Mouse (Mus musculus) hindbrain, embryonic 16.5 days (tissue): ENCODE data around the gene Pigk. TPM values are rescaled to one million over a fixed set of nuclear protein-coding genes. Genes with fewer than 3 reads are reported as not detected.

ENCODE experiments used
- ATAC-seq: fragments of 200-750 bp; cut with Nextera tagmentation; 2 replicates; pipeline ENCODE4 v1.8.0; 2017; ENCODE audit warnings: moderate TSS enrichment, moderate library complexity
- H3K27ac ChIP-seq: fragments of 300-500 bp; sonication (generic); 2 replicates; pipeline ENCODE4 v1.5.1; 2014; ENCODE audit warnings: low read depth, mild to moderate bottlenecking, control low read depth, low read length, moderate library complexity
- H3K27me3 ChIP-seq: fragments of 300-500 bp; sonication (generic); replicated peaks from 2 replicates; pipeline ENCODE4 v1.6.1; 2014; ENCODE audit warnings: low read length; ENCODE audit not compliant: control insufficient read depth, insufficient read depth
- H3K36me3 ChIP-seq: fragments of 300-500 bp; sonication (generic); 2 replicates; pipeline ENCODE4 v1.6.1; 2014; ENCODE audit warnings: mild to moderate bottlenecking, low read length, moderate library complexity, mixed read lengths; ENCODE audit not compliant: control insufficient read depth, insufficient read depth
- H3K4me1 ChIP-seq: fragments of 300-500 bp; sonication (generic); 2 replicates; pipeline ENCODE4 v1.6.1; 2014; ENCODE audit warnings: low read depth, low read length; ENCODE audit not compliant: control insufficient read depth, insufficient read depth
- H3K4me2 ChIP-seq: fragments of 300-500 bp; sonication (generic); 2 replicates; pipeline ENCODE4 v1.6.1; 2014; ENCODE audit warnings: mild to moderate bottlenecking, low read length, control low read depth, moderate library complexity
- H3K4me3 ChIP-seq: fragments of 300-500 bp; sonication (generic); 2 replicates; pipeline ENCODE4 v1.5.1; 2014; ENCODE audit warnings: mild to moderate bottlenecking, low read length, control low read depth, moderate library complexity
- H3K9ac ChIP-seq: fragments of 300-500 bp; sonication (generic); 2 replicates; pipeline ENCODE4 v1.6.1; 2014; ENCODE audit warnings: low read depth, mild to moderate bottlenecking, control low read depth, low read length, moderate library complexity
- H3K9me3 ChIP-seq: fragments of 300-500 bp; sonication (generic); 2 replicates; pipeline ENCODE4 v1.6.1; 2014; ENCODE audit warnings: mild to moderate bottlenecking, low read length, moderate library complexity; ENCODE audit not compliant: control insufficient read depth
- WGBS: fragments of 180-500 bp; shearing (Covaris S2); extraction: QIAGEN DNeasy Blood & Tissue Kit; methylation state at CpG from one replicate; pipeline ENCODE4 v1.1.7; 2014; 5-methylcytosine and 5-hydroxymethylcytosine counted together
- polyA plus RNA-seq: library from polyadenylated mRNA; unstranded; fragments of >200 nt; fragmentation: Nextera tagmentation; extraction: Ambion mirVana; gene quantifications from 2 replicates; pipeline ENCODE4 v1.2.1, GENCODE M21; 2015

The Pigk gene
- polyA plus RNA-seq, 1 experiment from 2014 or later = 58.1 TPM

GRCm38 (mm10) chr3:152799738-152800431 lies 86.0 kb downstream of the Pigk start:
- WGBS = 88% methylated on average over 9 of the region's 9 CpGs
- H3K9me3 ChIP-seq = no peaks in the 10 kb centered on the region
- ATAC-seq = no peak; the same call in 1 of the 2 replicates

GRCm38 (mm10) chr3:152813905-152814304 lies 100.0 kb downstream of the Pigk start:
- Histone ChIP-seq H3K27me3 (no peaks in the 10 kb centered on the region), H3K4me2 (no peak overlapping the region), H3K4me1 (no peaks in the 10 kb centered on the region; the same call in 1 of the 2 replicates), H3K4me3 (no peak overlapping the region), H3K27ac (no peak overlapping the region), H3K36me3 (no peaks in the 10 kb centered on the region), H3K9me3 (no peaks in the 10 kb centered on the region), H3K9ac (no peak overlapping the region)
- WGBS = 74% methylated on average over 4 of the region's 4 CpGs
- ATAC-seq = no peak

More at GRCm38 (mm10) chr3:152799738-152800431, 86.0 kb downstream of the Pigk start:
- no peak overlapping the region for H3K9ac ChIP-seq
- no peak overlapping the region for H3K4me3 ChIP-seq
- no peak overlapping the region for H3K27ac ChIP-seq
- H3K4me1 ChIP-seq = no peaks in the 10 kb centered on the region
- H3K4me2 ChIP-seq = no peak overlapping the region
- no peaks in the 10 kb centered on the region for H3K36me3 ChIP-seq
- H3K27me3 ChIP-seq = no peaks in the 10 kb centered on the region

- Histone ChIP-seq H3K4me2 (no peak overlapping the region), H3K4me3 (no peak overlapping the region), H3K27me3 (no peaks in the 10 kb centered on the region), H3K9me3 (no peaks in the 10 kb centered on the region), H3K9ac (no peak overlapping the region), H3K27ac (no peak overlapping the region), H3K4me1 (no peaks in the 10 kb centered on the region; the same call in 1 of the 2 replicates), H3K36me3 (no peaks in the 10 kb centered on the region)
- WGBS = 91% methylated on average over 5 of the region's 5 CpGs
- ATAC-seq = no peak
These were observed 101.2 kb downstream of the Pigk start for GRCm38 (mm10) chr3:152815110-152815509.

GRCm38 (mm10) chr3:152820406-152820805 lies 106.5 kb downstream of the Pigk start:
- Histone ChIP-seq H3K36me3 (no peaks in the 10 kb centered on the region), H3K4me3 (no peak overlapping the region), H3K27ac (no peak overlapping the region), H3K27me3 (no peaks in the 10 kb centered on the region), H3K9ac (no peak overlapping the region), H3K9me3 (no peaks in the 10 kb centered on the region), H3K4me1 (no peaks in the 10 kb centered on the region; the same call in 1 of the 2 replicates), H3K4me2 (no peak overlapping the region)
- ATAC-seq = no peak
- WGBS = 79% methylated on average over 3 of the region's 3 CpGs

GRCm38 (mm10) chr3:152821202-152821601 lies 107.3 kb downstream of the Pigk start:
- Histone ChIP-seq H3K4me1 (no peaks in the 10 kb centered on the region; the same call in 1 of the 2 replicates), H3K4me2 (no peak overlapping the region), H3K9me3 (no peaks in the 10 kb centered on the region), H3K9ac (no peak overlapping the region), H3K27me3 (no peaks in the 10 kb centered on the region), H3K4me3 (no peak overlapping the region), H3K36me3 (no peaks in the 10 kb centered on the region), H3K27ac (no peak overlapping the region)
- 68% methylated on average over 14 of the region's 14 CpGs for WGBS
- no peak for ATAC-seq

- H3K4me2 ChIP-seq = no peak overlapping the region
- WGBS = 71% methylated on average over 3 of the region's 3 CpGs
- no peaks in the 10 kb centered on the region for H3K27me3 ChIP-seq
- no peaks in the 10 kb centered on the region for H3K9me3 ChIP-seq
- H3K4me1 ChIP-seq = no peaks in the 10 kb centered on the region
- H3K4me3 ChIP-seq = no peak overlapping the region
- no peaks in the 10 kb centered on the region; the same call in 1 of the 2 replicates for H3K36me3 ChIP-seq
- no peak overlapping the region for H3K27ac ChIP-seq
- H3K9ac ChIP-seq = no peak overlapping the region
- ATAC-seq = no peak
These were observed 117.5 kb downstream of the Pigk start for GRCm38 (mm10) chr3:152831377-152831776.

- Histone ChIP-seq H3K9me3 (no peaks in the 10 kb centered on the region), H3K36me3 (no peaks in the 10 kb centered on the region; the same call in 1 of the 2 replicates), H3K9ac (no peak overlapping the region), H3K27me3 (no peaks in the 10 kb centered on the region), H3K4me1 (no peaks in the 10 kb centered on the region), H3K27ac (no peak overlapping the region), H3K4me3 (no peak overlapping the region), H3K4me2 (no peak overlapping the region)
- ATAC-seq = no peak
- 59% methylated on average over 9 of the region's 9 CpGs for WGBS
These were observed 118.1 kb downstream of the Pigk start for GRCm38 (mm10) chr3:152831974-152832373.

- ATAC-seq = no peak
- Histone ChIP-seq H3K27ac (no peak overlapping the region), H3K4me1 (no peaks in the 10 kb centered on the region), H3K4me2 (no peak overlapping the region), H3K36me3 (no peaks in the 10 kb centered on the region; the same call in 1 of the 2 replicates), H3K4me3 (no peak overlapping the region), H3K9ac (no peak overlapping the region), H3K27me3 (no peaks in the 10 kb centered on the region), H3K9me3 (no peaks in the 10 kb centered on the region)
- 68% methylated on average over 4 of the region's 4 CpGs for WGBS
These were observed 118.5 kb downstream of the Pigk start for GRCm38 (mm10) chr3:152832436-152832835.

- Histone ChIP-seq H3K4me3 (no peak overlapping the region), H3K27me3 (no peaks in the 10 kb centered on the region), H3K27ac (no peak overlapping the region), H3K9ac (no peak overlapping the region), H3K4me1 (peaks cover 5% of the 10 kb centered on the region; the same call in 1 of the 2 replicates), H3K4me2 (no peak overlapping the region), H3K9me3 (no peaks in the 10 kb centered on the region), H3K36me3 (no peaks in the 10 kb centered on the region; the same call in 1 of the 2 replicates)
- WGBS = 71% methylated on average over 2 of the region's 2 CpGs
- ATAC-seq = no peak
These were observed 123.5 kb downstream of the Pigk start for GRCm38 (mm10) chr3:152837407-152837806.
